8 mouse cellular contexts compared by ENCODE assay signal in the genomic region with DNA sequence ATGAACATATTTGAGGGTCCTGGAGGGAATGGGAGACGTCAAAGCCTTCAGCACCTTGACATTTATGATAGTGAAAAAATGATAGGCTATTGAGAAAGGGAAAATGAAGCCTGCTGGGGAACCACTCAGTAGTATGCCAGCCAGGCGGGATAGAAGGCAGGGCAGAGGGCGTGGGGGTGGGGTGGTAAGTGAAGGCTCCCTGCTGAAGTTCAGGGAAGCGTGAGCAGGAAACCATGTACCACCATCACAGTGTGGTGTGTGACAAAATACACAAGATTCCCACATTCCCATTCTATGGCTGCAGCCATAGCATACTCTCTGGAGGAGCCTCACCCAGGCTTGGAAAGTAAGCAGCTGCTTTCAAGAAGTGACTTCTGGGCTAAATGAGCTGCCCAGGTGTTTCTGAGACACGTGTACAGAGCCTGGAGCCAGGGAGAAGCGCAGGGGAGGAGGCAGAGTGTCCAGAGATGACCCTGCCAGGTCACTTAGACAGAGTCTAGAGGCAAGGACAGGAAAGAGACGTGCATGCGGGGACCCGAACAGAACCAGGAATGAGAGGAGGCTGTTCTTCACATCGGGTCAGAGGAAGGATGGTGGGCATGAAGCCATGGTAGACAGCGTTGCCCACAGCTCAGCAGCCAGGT. TPM values are rescaled to one million over a fixed set of nuclear protein-coding genes. Genes with fewer than 3 reads are reported as not detected.
A peak's percentile ranks its signal among the peaks of the same experiment; 100 is the strongest.
DNase-seq lines count a peak whose midpoint lies in the region; ATAC-seq and TF ChIP-seq lines count a peak whose summit lies in the region.

No protein-coding gene starts in this region.

- WGBS in heart, embryonic 15.5 days = 62% methylated on average over 11 of the region's 11 CpGs
- 66% methylated on average over 11 of the region's 11 CpGs for WGBS in embryonic facial prominence, embryonic 11.5 days
- WGBS in liver, embryonic 15.5 days (ENCODE audit: insufficient replicate concordance) = 40% methylated on average over 11 of the region's 11 CpGs

- H3K4me1 ChIP-seq in heart, embryonic 15.5 days (replicated peaks) = peaks cover 20% of the 10 kb centered on the region
- H3K4me1 ChIP-seq in G1E (ENCODE audit: insufficient read depth, low read depth, low read length) = peaks cover 83% of the 10 kb centered on the region
- H3K4me1 ChIP-seq in embryonic facial prominence, embryonic 11.5 days (ENCODE audit: control insufficient read depth, insufficient read depth, low read length) = peaks cover 5% of the 10 kb centered on the region
- peaks cover 96% of the 10 kb centered on the region for H3K4me1 ChIP-seq in liver, embryonic 15.5 days (replicated peaks)

- H3K27ac ChIP-seq in heart, embryonic 15.5 days = no peak overlapping the region
- H3K27ac ChIP-seq in embryonic facial prominence, embryonic 11.5 days (replicated peaks; ENCODE audit: low read depth, low read length) = 0 out of 2 replicates have a peak overlapping the region, but pooled peaks have one; percentile 56
- peak overlapping the region; percentile 98 for H3K27ac ChIP-seq in liver, embryonic 15.5 days (replicated peaks)

- no peak for TF ChIP-seq CTCF in G1E (IDR thresholded peaks at IDR 0.05; ENCODE audit: low read depth, low read length)

- H3K9me3 ChIP-seq in heart, embryonic 15.5 days (replicated peaks) = no peaks in the 10 kb centered on the region
- H3K9me3 ChIP-seq in G1E (replicated peaks) = no peaks in the 10 kb centered on the region
- H3K9me3 ChIP-seq in embryonic facial prominence, embryonic 11.5 days (replicated peaks; ENCODE audit: control insufficient read depth, low read length) = no peaks in the 10 kb centered on the region
- H3K9me3 ChIP-seq in liver, embryonic 15.5 days (replicated peaks) = no peaks in the 10 kb centered on the region

- no peak for DNase-seq in heart, adult 9 months (ENCODE audit: low spot score in 2 of 2)
- no peak for DNase-seq in G1E (ENCODE audit: low spot score)
- DNase-seq in embryonic facial prominence, embryonic 11.5 days (ENCODE audit: low spot score) = no peak
- DNase-seq in frontal cortex, postnatal 10 days (ENCODE audit: low spot score in 2 of 2) = no peak
- no peak for DNase-seq in frontal cortex, postnatal 36 days (ENCODE audit: low spot score in 2 of 2)
- DNase-seq in testis, postnatal 10 days (ENCODE audit: low spot score) = no peak

- ATAC-seq in heart, embryonic 15.5 days (replicated peaks; ENCODE audit: insufficient number of reproducible peaks, insufficient read depth, low FRiP score, low read depth) = no peak
- ATAC-seq in G1E (ENCODE audit: extremely low read depth, insufficient number of reproducible peaks, low FRiP score, poor library complexity, severe bottlenecking) = no peak
- ATAC-seq in embryonic facial prominence, embryonic 11.5 days (replicated peaks; ENCODE audit: insufficient number of reproducible peaks, low FRiP score, low TSS enrichment, low read depth) = no peak
- no peak for ATAC-seq in liver, embryonic 15.5 days (ENCODE audit: insufficient read depth)

- H3K9ac ChIP-seq in heart, embryonic 15.5 days = peak overlapping the region; percentile 41; the same call in 1 of the 2 replicates
- no peak overlapping the region; the same call in 1 of the 2 replicates for H3K9ac ChIP-seq in embryonic facial prominence, embryonic 11.5 days (replicated peaks; ENCODE audit: low read length)
- peak overlapping the region; percentile 79 for H3K9ac ChIP-seq in liver, embryonic 15.5 days

- H3K4me2 ChIP-seq in heart, embryonic 15.5 days = peak overlapping the region; percentile 68
- H3K4me2 ChIP-seq in embryonic facial prominence, embryonic 11.5 days (ENCODE audit: low read depth, low read length) = no peak overlapping the region
- peak overlapping the region; percentile 92 for H3K4me2 ChIP-seq in liver, embryonic 15.5 days

- H3K4me3 ChIP-seq in heart, embryonic 15.5 days = peak overlapping the region; percentile 40
- H3K4me3 ChIP-seq in G1E (ENCODE audit: low read depth, low read length) = peak overlapping the region; percentile 69
- no peak overlapping the region for H3K4me3 ChIP-seq in embryonic facial prominence, embryonic 11.5 days (ENCODE audit: low read depth, low read length)
- H3K4me3 ChIP-seq in liver, embryonic 15.5 days (replicated peaks) = peak overlapping the region; percentile 60

- H3K27me3 ChIP-seq in heart, embryonic 15.5 days = no peaks in the 10 kb centered on the region
- H3K27me3 ChIP-seq in G1E (ENCODE audit: insufficient read depth, low read length) = no peaks in the 10 kb centered on the region
- 0 out of 2 replicates have a peak, but pooled peaks cover 2% of the 10 kb centered on the region for H3K27me3 ChIP-seq in embryonic facial prominence, embryonic 11.5 days (ENCODE audit: control insufficient read depth, insufficient read depth, low read length)
- H3K27me3 ChIP-seq in liver, embryonic 15.5 days = no peaks in the 10 kb centered on the region

- H3K36me3 ChIP-seq in heart, embryonic 15.5 days = no peaks in the 10 kb centered on the region
- peaks cover 67% of the 10 kb centered on the region for H3K36me3 ChIP-seq in G1E (replicated peaks)
- no peaks in the 10 kb centered on the region for H3K36me3 ChIP-seq in embryonic facial prominence, embryonic 11.5 days (replicated peaks; ENCODE audit: control insufficient read depth, insufficient read depth, low read depth, low read length)
- peaks cover 17% of the 10 kb centered on the region; the same call in 1 of the 2 replicates for H3K36me3 ChIP-seq in liver, embryonic 15.5 days (replicated peaks)

RNA-seq across cellular contexts. Expression of gene Rffl, which starts 26.1 kb away (rescaled TPM):
- polyA plus RNA-seq in heart, embryonic 15.5 days (2015; fragmentation: Nextera tagmentation; extraction: Ambion mirVana) = 3.8 and 6.5 TPM in 2 replicates
- total RNA-seq in G1E (2014; fragmentation: Nextera tagmentation) (54.7 and 71.1 TPM in 2 replicates), G1E (2017) (25.6 and 27.9 TPM in 2 replicates)
- polyA plus RNA-seq in G1E (2012) = 29.1 and 46.6 TPM in 2 replicates
- polyA plus RNA-seq in embryonic facial prominence, embryonic 11.5 days (2014; fragmentation: Nextera tagmentation; extraction: Ambion mirVana) = 12.1 and 12.8 TPM in 2 replicates
- 24.5 and 26.0 TPM in 2 replicates for polyA plus RNA-seq in liver, embryonic 15.5 days (2015; fragmentation: Nextera tagmentation; extraction: Ambion mirVana)

RNA-seq across cellular contexts. Expression of gene Rad51d, which starts 45.5 kb away (rescaled TPM):
- 11.9 and 14.1 TPM in 2 replicates for polyA plus RNA-seq in heart, embryonic 15.5 days (2015; fragmentation: Nextera tagmentation; extraction: Ambion mirVana)
- total RNA-seq in G1E (2014; fragmentation: Nextera tagmentation) = 21.3 and 24.6 TPM in 2 replicates
- total RNA-seq in G1E (2017) = 13.4 and 16.0 TPM in 2 replicates
- polyA plus RNA-seq in G1E (2012) = 10.3 and 13.6 TPM in 2 replicates
- 13.4 and 13.5 TPM in 2 replicates for polyA plus RNA-seq in embryonic facial prominence, embryonic 11.5 days (2014; fragmentation: Nextera tagmentation; extraction: Ambion mirVana)
- 5.6 and 6.2 TPM in 2 replicates for polyA plus RNA-seq in liver, embryonic 15.5 days (2015; fragmentation: Nextera tagmentation; extraction: Ambion mirVana)

RNA-seq across cellular contexts. Expression of gene Fndc8, which starts 47.0 kb away (rescaled TPM):
- 0.08 and 0.14 TPM in 2 replicates for polyA plus RNA-seq in heart, embryonic 15.5 days (2015; fragmentation: Nextera tagmentation; extraction: Ambion mirVana)
- total RNA-seq in G1E (2014; fragmentation: Nextera tagmentation) = not detected in 2 replicates
- total RNA-seq in G1E (2017) = 0.05 TPM in 1 of 2 replicates, not detected in the other
- polyA plus RNA-seq in G1E (2012) = not detected in 2 replicates
- polyA plus RNA-seq in embryonic facial prominence, embryonic 11.5 days (2014; fragmentation: Nextera tagmentation; extraction: Ambion mirVana) = 0.18 TPM in 1 of 2 replicates, not detected in the other
- polyA plus RNA-seq in liver, embryonic 15.5 days (2015; fragmentation: Nextera tagmentation; extraction: Ambion mirVana) = 0.07 and 0.18 TPM in 2 replicates
